Mouse (Mus musculus) stomach, postnatal 0 days (tissue): Measurements from ENCODE around the gene AC129217.1. TPM values are rescaled to one million over a fixed set of nuclear protein-coding genes. Genes with fewer than 3 reads are reported as not detected.

Experiments
- ATAC-seq: fragments of 200-750 bp; cut with Nextera tagmentation; 2 replicates; pipeline ENCODE4 v1.8.0; 2017; ENCODE audit not compliant: low FRiP score, low TSS enrichment
- DNase-seq: peaks from one replicate; pipeline ENCODE4 v3.0.0-alpha.2; 2016; ENCODE audit warnings: low spot score
- H3K27ac ChIP-seq: fragments of 300-500 bp; sonication (generic); replicated peaks from 2 replicates; pipeline ENCODE4 v1.5.1; 2014; ENCODE audit warnings: mild to moderate bottlenecking, control low read depth
- H3K27me3 ChIP-seq: fragments of 300-500 bp; sonication (generic); 2 replicates; pipeline ENCODE4 v1.6.1; 2014; ENCODE audit warnings: low read length; ENCODE audit not compliant: control insufficient read depth, insufficient read depth
- H3K36me3 ChIP-seq: fragments of 300-500 bp; sonication (generic); 2 replicates; pipeline ENCODE4 v1.6.1; 2014; ENCODE audit warnings: low read length, mixed read lengths; ENCODE audit not compliant: control insufficient read depth, insufficient read depth
- H3K4me1 ChIP-seq: fragments of 300-500 bp; sonication (generic); replicated peaks from 2 replicates; pipeline ENCODE4 v1.6.1; 2014; ENCODE audit warnings: antibody characterized with exemption; ENCODE audit not compliant: control insufficient read depth, insufficient read depth
- H3K4me2 ChIP-seq: fragments of 300-500 bp; sonication (generic); replicated peaks from 2 replicates; pipeline ENCODE4 v1.6.1; 2014; ENCODE audit warnings: low read depth, mild to moderate bottlenecking, control low read depth, moderate library complexity
- H3K4me3 ChIP-seq: fragments of 300-500 bp; sonication (generic); 2 replicates; pipeline ENCODE4 v1.5.1; 2014; ENCODE audit warnings: low read depth, low read length, control low read depth
- H3K9ac ChIP-seq: fragments of 300-500 bp; sonication (generic); 2 replicates; pipeline ENCODE4 v1.6.1; 2014; ENCODE audit warnings: mild to moderate bottlenecking, low read length, control low read depth, mixed read lengths
- H3K9me3 ChIP-seq: fragments of 300-500 bp; sonication (generic); 2 replicates; pipeline ENCODE4 v1.6.1; 2016; ENCODE audit warnings: low read length; ENCODE audit not compliant: control insufficient read depth
- CTCF ChIP-seq: IDR thresholded peaks from 2 replicates; pipeline ENCODE4 v1.5.1; 2016; ENCODE audit warnings: antibody characterized with exemption, low read depth, mild to moderate bottlenecking, moderate library complexity
- EP300 ChIP-seq: optimal IDR thresholded peaks from 2 replicates; pipeline ENCODE3; 2016; ENCODE audit warnings: antibody characterized with exemption
- WGBS: fragments of 180-500 bp; shearing (Covaris S2); extraction: QIAGEN DNeasy Blood & Tissue Kit; methylation state at CpG from one replicate; pipeline ENCODE4 v1.1.7; 2014; 5-methylcytosine and 5-hydroxymethylcytosine counted together
- polyA plus RNA-seq: library from polyadenylated mRNA; unstranded; fragments of >200 nt; fragmentation: Nextera tagmentation; extraction: Ambion mirVana; gene quantifications from 2 replicates; pipeline ENCODE4 v1.2.1, GENCODE M21; 2015

The AC129217.1 gene
- polyA plus RNA-seq, 1 experiment from 2014 or later: not detected

GRCm38 (mm10) chr19:8872266-8872840, 42.8 kb downstream of the AC129217.1 start:
- Histone ChIP-seq H3K4me1 (0 out of 2 replicates have a peak, but pooled peaks cover 6% of the 10 kb centered on the region), H3K27me3 (no peaks in the 10 kb centered on the region), H3K4me3 (peak overlapping the region; percentile 98), H3K27ac (peak overlapping the region; percentile 96), H3K4me2 (peak overlapping the region; percentile 93), H3K9ac (peak overlapping the region; percentile 96), H3K36me3 (peaks cover 23% of the 10 kb centered on the region), H3K9me3 (no peaks in the 10 kb centered on the region)
- 47% methylated on average over 10 of the region's 10 CpGs for WGBS
- ATAC-seq (peak; percentile 25), DNase-seq (peak; percentile 33)
- TF ChIP-seq CTCF (no peak), EP300 (no peak)

- Histone ChIP-seq H3K27me3 (no peaks in the 10 kb centered on the region), H3K9me3 (no peaks in the 10 kb centered on the region), H3K4me1 (0 out of 2 replicates have a peak, but pooled peaks cover 6% of the 10 kb centered on the region), H3K4me3 (no peak overlapping the region), H3K27ac (peak overlapping the region; percentile 78), H3K9ac (no peak overlapping the region), H3K4me2 (no peak overlapping the region), H3K36me3 (peaks cover 27% of the 10 kb centered on the region)
- ATAC-seq (no peak), DNase-seq (peak; percentile 40)
- 73% methylated on average over 7 of the region's 7 CpGs for WGBS
- no peak for TF ChIP-seq CTCF
- no peak for TF ChIP-seq EP300
Observed at GRCm38 (mm10) chr19:8875031-8875430, 45.5 kb downstream of the AC129217.1 start.

GRCm38 (mm10) chr19:8880311-8881033, 50.9 kb downstream of the AC129217.1 start, which contains the start of gene Uqcc3:
Uqcc3 (minus strand) TSS chr19:8880923.
- WGBS: under 1% methylated on average over 42 of the region's 42 CpGs
- no peaks in the 10 kb centered on the region for H3K9me3 ChIP-seq
- H3K9ac ChIP-seq: peak within 1 kb of the TSS; percentile 83
- H3K4me3 ChIP-seq: peak within 1 kb of the TSS; percentile 82
- H3K27me3 ChIP-seq: no peaks in the 10 kb centered on the region
- peak within 1 kb of the TSS; percentile 92 for H3K27ac ChIP-seq
- no peak for TF ChIP-seq CTCF
- TF ChIP-seq EP300: no peak
- peaks cover 8% of the 10 kb centered on the region; the same call in 1 of the 2 replicates for H3K36me3 ChIP-seq
- no peaks in the 10 kb centered on the region for H3K4me1 ChIP-seq
- DNase-seq (peak; percentile 90), ATAC-seq (peak; percentile 94)
- peak within 1 kb of the TSS; percentile 79 for H3K4me2 ChIP-seq

GRCm38 (mm10) chr19:8881034-8881392, 51.4 kb downstream of the AC129217.1 start:
- DNase-seq: no peak
- 6% methylated on average over 3 of the region's 3 CpGs for WGBS

GRCm38 (mm10) chr19:8883616-8884015, 54.0 kb downstream of the AC129217.1 start, which contains the start of the genes Lbhd1 and Gm49403:
Lbhd1 (plus strand) TSS chr19:8883732.
Gm49403 (plus strand) TSS chr19:8883930.
- DNase-seq: no peak
- ATAC-seq: no peak
- TF ChIP-seq EP300 (no peak), CTCF (no peak)
- Histone ChIP-seq H3K9ac (no peak within 1 kb of the TSS), H3K4me3 (no peak within 1 kb of the TSS), H3K27ac (no peak within 1 kb of the TSS), H3K9me3 (no peaks in the 10 kb centered on the region), H3K4me1 (peaks cover 4% of the 10 kb centered on the region; the same call in 1 of the 2 replicates), H3K4me2 (no peak within 1 kb of the TSS), H3K27me3 (no peaks in the 10 kb centered on the region), H3K36me3 (no peaks in the 10 kb centered on the region)
- WGBS: 80% methylated on average over 3 of the region's 3 CpGs

More at GRCm38 (mm10) chr19:8881034-8881392, 51.4 kb downstream of the AC129217.1 start:
- Histone ChIP-seq H3K4me2 (peak overlapping the region; percentile 79), H3K4me1 (no peaks in the 10 kb centered on the region), H3K9ac (peak overlapping the region; percentile 83; the same call in 1 of the 2 replicates), H3K4me3 (peak overlapping the region; percentile 82), H3K27ac (no peak overlapping the region), H3K9me3 (no peaks in the 10 kb centered on the region), H3K27me3 (no peaks in the 10 kb centered on the region), H3K36me3 (peaks cover 3% of the 10 kb centered on the region; the same call in 1 of the 2 replicates)
- TF ChIP-seq EP300: no peak
- no peak for TF ChIP-seq CTCF
- peak; percentile 14 for ATAC-seq
